Mouse (Mus musculus): ENCODE results near the gene Wdr74.

DNA sequence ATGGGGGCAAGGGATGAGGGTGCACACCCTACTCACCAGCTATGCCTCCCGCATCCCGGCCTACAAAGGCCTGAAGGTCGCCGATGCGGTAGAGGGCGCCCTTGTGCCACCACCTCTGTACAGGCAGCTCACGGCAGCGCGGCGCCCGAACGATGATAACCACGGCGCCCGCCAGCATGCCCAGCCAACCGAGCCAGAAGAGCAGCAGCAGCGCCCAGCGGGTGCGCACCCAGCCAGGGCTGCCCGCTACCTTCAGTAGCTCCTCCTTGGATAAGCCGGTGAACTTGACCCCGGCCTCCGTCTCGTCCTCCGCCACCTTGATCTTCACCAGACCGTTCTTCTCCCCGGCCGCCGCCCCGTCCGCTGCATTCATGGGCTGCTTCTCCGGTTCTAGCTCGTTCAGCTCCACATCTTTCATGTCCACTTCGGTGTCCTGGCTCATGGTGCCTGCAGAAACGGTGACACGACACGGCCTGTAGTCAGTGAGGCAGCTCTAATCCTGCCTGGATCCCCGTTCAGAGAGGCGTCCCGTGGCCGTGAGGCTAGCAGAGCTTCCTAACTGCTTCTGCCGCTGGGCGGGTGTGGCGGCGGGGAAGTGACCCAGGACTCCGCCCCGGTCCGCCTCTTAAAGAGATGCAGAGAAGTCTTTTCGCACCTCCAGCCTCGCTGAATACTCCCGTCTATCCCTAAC lies 22.2 kb upstream of the Wdr74 start:
- TF ChIP-seq CTCF (IDR thresholded peaks at IDR 0.05; ENCODE audit: low read depth, low read length) (peak; percentile 85), POLR2A (IDR thresholded peaks at IDR 0.05; ENCODE audit: extremely low read depth, insufficient read depth, low read length) (peak; percentile 97)

Data from liver, adult 2 months (tissue).